Mouse (Mus musculus): Measurements from ENCODE around the gene Sec1.

The Sec1 gene

DNA sequence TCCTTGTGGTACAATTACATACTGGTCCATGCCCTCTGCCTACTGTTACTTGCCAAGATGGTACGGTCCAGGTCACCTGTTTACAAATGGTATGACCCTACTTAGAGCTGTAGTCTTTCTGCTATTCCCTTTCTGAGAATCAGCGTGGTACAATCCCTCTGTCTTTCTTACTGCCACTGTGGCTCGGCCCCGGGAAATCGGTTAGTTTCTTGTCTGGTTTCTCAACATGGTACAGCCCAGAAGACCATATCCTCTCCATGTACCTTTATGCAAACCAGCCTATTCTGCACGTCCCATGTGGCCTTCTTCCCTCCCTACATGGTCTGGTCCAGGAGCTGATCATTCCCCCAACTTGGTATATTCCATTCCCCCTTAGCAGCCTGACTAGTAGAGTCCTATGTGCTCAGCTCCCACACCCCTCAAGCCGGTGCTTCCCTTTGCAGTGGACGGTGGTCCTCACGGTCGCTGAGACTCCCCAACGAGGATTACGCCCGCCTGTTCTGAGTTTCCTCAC is 9.9 kb upstream of the Sec1 start:
- DNase-seq: peak in 1 of 2 experiments; percentile 51

GRCm38 (mm10) chr7:45703521-45704033 is 9.4 kb upstream of the Sec1 start:
- DNase-seq: no peak

DNA sequence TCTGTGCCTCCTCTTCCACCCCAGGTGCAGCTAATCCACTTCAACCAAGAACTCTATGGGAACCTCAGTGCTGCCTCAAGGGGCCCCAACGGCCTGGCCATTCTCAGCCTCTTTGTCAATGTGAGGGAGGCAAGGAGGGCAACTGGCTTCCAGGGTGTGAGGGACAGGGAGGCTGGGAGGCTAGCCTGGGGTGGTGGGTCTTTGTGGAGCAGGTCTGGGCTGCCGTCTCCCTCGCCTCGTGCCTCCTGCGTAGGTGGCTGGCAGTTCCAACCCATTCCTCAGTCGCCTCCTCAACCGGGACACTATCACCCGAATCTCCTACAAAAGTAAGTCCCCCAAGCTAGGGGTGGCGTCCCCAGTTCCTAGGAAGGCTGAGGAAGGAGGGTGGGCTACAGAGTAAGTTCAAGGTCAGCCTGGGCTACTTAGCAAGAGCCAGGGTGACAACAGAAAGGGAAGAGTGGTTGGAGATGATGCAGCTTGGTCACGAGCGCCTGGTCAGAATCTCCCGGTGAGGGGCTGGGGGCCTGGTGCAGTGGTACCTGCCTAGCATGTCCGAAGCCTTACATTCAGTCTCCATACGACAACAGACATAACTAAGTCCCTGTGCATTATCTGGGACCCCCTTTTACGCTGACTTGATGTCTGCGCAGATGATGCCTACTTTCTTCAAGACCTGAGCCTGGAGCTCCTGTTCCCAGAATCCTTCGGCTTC is 8.8 kb upstream of the Sec1 start:
- DNase-seq: no peak

DNA sequence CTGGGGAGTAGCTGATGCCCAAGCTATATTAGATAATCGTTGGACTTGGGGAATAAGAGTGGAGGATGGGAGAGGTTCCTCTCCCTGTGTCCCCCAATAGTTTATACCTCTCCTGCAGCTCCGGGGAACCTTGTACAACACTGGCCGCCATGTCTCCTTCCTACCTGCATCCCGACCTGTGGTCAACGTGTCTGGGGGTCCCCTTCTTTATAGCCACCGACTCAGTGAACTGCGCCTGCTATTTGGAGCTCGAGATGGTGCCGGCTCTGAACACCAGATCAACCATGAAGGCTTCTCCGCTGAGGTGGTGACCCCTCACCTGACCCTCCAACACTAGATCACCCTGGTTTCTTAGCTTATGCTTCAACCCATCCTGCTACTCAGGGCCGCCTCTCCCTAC is 8.1 kb upstream of the Sec1 start:
- no peak for DNase-seq

DNA sequence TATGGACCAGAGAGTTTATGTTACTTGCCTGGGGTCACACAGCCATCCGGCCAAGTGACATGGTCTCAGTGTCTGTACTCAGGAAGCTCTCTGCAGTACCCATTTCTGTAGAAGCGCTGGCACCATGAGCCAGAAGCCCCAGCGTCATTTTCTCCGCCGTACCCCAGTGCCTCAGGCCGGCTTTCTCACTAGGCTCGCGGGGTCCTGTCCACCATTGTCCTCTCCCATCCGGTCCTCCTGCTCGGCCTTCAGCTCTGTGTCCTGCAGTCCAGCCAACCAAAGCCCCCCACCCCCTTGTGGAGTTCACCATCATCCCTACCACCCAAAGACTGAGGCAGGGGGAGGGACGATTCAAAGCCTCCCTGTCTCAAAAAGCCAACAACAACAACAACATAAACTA is 7.4 kb upstream of the Sec1 start:
- DNase-seq: no peak

- DNase-seq: no peak
Measured at GRCm38 (mm10) chr7:45701072-45701471, 6.9 kb upstream of the Sec1 start.

DNA sequence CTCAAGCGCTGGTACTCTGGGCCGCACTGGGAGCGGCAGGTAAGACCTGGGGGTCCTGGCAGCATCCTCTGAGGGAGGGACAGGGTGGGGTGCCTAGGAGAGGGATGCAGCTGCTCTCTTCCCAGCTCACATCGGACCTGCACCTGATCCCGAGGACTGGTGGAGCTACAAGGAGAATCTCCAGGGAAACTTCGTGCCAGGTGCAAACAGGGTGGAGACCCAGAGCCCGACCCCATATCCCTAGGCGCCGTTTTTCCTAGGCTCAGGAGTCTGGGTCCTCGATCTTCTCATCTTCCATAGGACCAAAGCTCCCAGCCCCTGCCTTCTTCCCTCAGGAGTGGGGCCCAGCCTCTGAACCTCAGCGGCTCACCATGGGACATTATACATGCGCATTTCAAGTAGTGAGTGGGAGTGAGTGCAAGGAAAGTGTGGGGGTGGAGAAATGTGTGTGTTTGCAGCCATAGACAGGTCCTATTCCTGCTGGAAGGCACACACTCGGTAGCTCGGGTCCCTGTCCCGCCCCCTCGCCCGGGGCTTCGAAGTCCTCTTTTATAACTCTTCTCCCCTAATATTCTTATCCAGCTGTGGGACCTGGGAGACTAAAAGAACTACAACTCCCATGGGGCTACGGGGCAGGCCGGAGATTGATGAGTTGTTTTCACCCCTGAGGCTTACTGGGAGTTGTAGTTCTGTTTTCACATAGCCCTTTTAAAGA is 6.3 kb upstream of the Sec1 start:
- peak; percentile 53 to 73 for DNase-seq

DNA sequence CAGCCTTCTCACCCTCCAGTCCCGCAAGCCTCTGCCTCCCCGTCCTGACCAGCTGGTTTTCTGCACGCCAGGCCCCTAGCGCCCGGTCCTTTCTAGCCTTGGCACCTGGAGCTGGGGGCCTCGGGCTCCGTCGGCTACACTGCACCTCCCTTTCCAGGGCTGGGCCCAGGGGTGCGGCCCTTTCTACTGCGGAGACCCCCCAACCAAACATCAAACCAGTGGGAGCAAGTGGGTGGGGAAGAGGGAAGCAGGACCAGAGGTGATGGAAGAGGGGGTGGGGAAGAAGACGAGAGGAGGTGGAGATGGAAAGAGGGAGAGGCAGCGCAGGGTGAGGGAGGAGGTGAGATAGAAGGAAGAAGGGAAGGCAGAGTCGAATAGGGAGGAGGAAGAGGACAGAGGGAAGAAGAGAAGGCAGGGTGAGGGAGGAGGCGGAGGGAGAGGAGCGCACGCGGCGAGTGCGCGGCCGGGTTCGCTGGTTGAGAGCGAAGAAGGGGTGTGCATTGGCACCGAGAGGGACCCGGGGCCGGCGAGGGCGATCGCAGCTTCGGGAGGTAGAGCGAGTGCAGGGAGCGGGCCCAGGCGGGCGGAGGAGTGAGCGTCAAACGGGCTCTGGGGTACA is 5.4 kb upstream of the Sec1 start, which contains the start of gene Car11:
TSS of gene Car11 (plus strand) at position 321 of the 619 bp plus-strand sequence.
- DNase-seq: no peak

- DNase-seq: no peak
Measured at GRCm38 (mm10) chr7:45697894-45698293, 3.7 kb upstream of the Sec1 start.

DNA sequence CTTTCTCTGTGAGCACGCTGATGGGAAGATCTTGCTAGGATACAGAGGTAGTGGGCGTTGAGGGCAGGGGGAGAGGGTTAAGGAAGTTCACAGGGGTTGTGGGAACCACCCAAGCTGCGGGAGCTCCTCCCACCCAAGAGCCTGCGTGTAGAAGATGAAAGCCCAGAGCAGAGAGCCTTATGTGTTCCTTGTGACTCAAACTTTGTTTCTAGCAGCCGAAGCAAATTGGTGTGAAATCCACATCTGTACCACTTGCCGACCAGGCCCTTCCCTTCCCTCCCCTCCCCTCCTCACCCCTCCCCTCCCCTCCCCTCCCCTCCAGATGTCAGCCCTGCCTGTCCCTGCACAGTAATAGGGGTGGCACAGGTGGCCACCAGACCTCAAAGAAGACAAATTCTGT is 896 bp upstream of the Sec1 start:
- DNase-seq: no peak

DNA sequence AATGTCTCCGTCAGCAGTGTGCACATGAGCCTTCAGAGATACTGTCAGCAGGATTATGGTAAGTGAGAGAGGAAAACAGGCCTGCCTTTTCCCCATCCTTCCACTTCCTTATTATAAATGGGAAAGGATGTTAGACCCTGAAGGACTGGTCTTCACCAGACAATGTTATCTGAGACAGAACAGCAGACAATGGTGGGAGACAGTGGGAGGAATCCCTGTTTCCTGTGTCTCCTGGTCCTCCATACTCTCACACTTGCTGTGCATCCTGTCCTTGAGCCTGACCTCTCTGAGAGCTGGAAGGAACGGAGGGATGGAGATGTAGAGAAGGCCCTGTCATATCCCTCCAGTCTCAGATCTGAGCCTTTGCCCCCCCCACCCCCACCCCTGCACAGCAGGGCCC is 1.8 kb downstream of the Sec1 start:
- no peak for DNase-seq

- DNase-seq: no peak
Measured at GRCm38 (mm10) chr7:45689800-45690199, 4.4 kb downstream of the Sec1 start.

- no peak for DNase-seq
Measured at GRCm38 (mm10) chr7:45689099-45689498, 5.1 kb downstream of the Sec1 start.

DNA sequence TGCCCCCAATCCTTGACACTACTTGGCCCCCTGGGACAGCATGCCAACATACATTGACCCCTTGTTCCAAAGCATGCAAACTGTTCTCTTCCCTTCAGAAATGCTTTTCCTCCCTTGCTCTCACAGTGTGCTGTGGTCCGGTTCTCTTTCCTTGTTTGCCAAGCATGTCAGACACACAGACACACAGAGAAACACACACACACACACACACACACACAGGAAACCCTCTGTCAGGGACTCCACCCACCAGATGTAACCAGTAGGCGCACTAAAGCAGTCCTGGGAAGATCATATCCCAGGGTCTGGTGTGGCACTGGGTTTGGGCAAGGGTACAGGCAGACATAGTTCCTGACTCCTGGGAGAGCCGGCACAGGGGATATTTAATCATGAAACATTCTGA is 7.4 kb downstream of the Sec1 start:
- no peak for DNase-seq

DNA sequence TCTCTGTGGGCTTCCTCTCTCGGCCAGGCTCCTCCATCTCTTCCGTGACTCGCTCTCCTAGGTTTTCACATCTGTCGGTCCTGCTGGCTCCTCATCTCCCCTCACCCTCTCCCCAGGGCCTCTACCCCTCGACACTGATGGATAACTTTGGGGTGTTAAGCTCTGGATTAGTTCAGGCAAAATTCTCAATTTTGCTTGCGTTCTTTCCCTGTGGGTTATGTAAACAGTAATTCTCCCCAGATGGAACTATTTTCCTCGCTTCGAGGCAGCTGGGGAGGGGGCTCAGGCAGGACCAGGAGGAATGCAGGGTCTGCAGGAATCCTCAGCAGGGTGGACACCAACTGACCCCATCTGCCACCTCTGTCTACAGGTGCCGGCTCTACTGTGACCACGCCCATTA is 8.4 kb downstream of the Sec1 start:
- DNase-seq: no peak

DNA sequence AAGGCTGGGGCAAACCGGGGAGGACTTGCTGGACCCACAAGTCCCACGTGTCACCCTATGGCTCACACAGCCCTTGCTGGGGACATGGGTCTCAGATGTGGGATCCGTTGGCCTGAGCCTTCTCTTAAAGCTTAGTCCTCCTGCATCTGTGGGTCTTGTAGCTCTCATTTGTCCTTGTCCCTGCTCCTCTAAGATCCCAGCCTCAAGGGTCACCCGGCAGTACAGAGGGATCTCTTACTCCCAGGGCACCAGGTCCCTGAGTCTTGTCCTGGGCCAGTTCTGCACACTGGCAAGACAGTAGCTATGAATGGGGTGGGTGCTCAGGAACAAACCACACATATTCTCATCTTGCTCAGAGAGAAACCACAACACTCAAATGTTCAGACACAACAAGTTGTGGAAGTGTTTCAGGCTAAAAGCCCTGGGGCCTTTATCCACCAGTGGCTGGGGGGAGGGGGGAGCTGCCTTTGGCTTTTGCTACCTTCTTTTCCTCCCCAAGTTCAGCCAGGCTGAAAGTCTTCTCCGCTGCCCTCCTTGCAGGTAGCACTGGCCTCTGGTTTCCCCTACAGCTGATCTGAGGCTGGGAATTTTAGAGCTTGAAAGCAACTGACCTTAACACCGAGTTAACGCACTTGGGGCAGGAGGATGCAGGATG is 10.7 kb downstream of the Sec1 start, which contains the start of gene Ntn5:
TSS of gene Ntn5 (plus strand) at position 627 of the 655 bp plus-strand sequence.
- no peak for DNase-seq

GRCm38 (mm10) chr7:45682144-45683126 is 11.8 kb downstream of the Sec1 start:
- DNase-seq: peak; percentile 64 to 85

DNA sequence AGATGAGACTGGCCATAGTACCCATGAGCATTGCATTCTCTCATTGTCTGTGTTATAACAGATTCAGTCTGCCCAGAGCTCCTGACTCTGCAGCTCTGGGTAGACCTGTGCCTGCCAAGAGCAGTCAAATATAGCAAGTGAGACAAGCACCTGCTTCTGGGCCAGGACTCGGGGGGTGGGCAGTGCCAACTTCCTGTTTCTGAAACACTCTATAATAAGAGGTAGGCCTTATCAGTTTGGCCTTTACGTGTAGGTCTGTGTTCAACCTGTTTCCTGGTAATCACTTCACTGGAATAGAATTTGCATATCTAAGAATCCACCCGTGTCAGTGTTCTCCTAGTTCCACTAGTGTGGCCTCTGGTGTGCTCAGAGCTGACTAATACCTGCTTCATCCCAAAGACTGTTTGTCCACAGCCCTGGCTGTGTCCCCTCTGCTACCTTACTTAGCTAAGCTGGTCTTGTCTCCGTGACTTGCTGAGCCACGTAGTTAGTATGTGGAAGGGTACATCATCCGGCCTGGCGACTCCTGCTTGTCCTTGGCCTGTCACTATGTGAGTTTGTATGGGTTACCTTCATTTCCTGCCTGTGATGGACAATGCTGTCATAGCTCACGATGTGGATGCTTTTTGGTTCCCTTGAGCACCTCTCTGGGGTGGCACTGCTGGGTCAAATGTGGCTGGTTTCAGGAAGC is 13.0 kb downstream of the Sec1 start:
- DNase-seq: peak; percentile 47 to 50

- DNase-seq: no peak
Measured at GRCm38 (mm10) chr7:45679966-45680621, 14.1 kb downstream of the Sec1 start.

DNA sequence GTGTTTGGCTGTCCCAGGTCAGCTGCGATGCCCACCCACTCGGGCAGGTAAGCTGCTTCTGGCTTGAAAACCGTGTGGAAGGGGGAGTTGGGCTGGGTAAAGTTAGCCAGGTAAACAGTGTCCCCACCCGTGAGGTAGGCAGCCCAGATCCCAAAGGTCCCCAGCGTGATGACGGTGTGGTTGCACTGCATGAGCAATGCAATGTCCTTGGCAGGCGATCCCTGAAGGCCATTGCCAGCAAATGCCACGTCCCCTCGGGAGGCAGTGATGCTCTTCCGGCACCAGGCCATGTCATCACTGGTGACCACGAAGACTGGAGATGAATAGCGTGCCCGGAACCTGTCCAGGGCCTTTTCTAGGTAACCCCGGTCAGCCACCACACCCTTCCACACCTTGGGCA is 15.7 kb downstream of the Sec1 start:
- no peak for DNase-seq

Measured in spleen, adult 18-20 months (tissue).